Mouse (Mus musculus) liver, adult 2 months (tissue): ENCODE data around the gene Cfap74. TPM values are rescaled to one million over a fixed set of nuclear protein-coding genes. Genes with fewer than 3 reads are reported as not detected.

Source experiments
- DNase-seq: peaks from one replicate; pipeline ENCODE4 v3.0.0-alpha.2; 2011; ENCODE audit warnings: low read depth, low spot score; ENCODE audit errors: extremely low read depth
- H3K27ac ChIP-seq: fragments of 200-500 bp; replicated peaks from 2 replicates; pipeline ENCODE4 v1.5.1; 2012; ENCODE audit warnings: low read depth, mild to moderate bottlenecking, control low read depth, inconsistent platforms, low read length; ENCODE audit not compliant: insufficient read depth
- H3K27me3 ChIP-seq: fragments of 200-500 bp; 2 replicates; pipeline ENCODE4 v1.6.1; 2012; ENCODE audit warnings: mild to moderate bottlenecking, moderate library complexity, low read length, inconsistent platforms; ENCODE audit not compliant: control insufficient read depth, insufficient read depth
- H3K36me3 ChIP-seq: fragments of 200-500 bp; 2 replicates; pipeline ENCODE4 v1.6.1; 2012; ENCODE audit warnings: low read length, inconsistent platforms; ENCODE audit not compliant: control insufficient read depth, insufficient read depth
- H3K4me1 ChIP-seq: fragments of 200-500 bp; 2 replicates; pipeline ENCODE4 v1.6.1; 2011; ENCODE audit warnings: low read length; ENCODE audit not compliant: control insufficient read depth, insufficient read depth
- H3K4me3 ChIP-seq: fragments of 200-500 bp; 2 replicates; pipeline ENCODE4 v1.5.1; 2011; ENCODE audit warnings: low read depth, mild to moderate bottlenecking, control low read depth, low read length, moderate library complexity; ENCODE audit not compliant: insufficient read depth
- H3K79me2 ChIP-seq: fragments of 200-500 bp; 2 replicates; pipeline ENCODE4 v1.6.1; 2012; ENCODE audit warnings: inconsistent platforms, mild to moderate bottlenecking, low read length, moderate library complexity; ENCODE audit not compliant: control insufficient read depth, insufficient read depth
- H3K9ac ChIP-seq: fragments of 200-500 bp; 2 replicates; pipeline ENCODE4 v1.6.1; 2012; ENCODE audit warnings: low read depth, mild to moderate bottlenecking, control low read depth, inconsistent platforms, low read length
- CTCF ChIP-seq: fragments of 200-500 bp; IDR thresholded peaks from 2 replicates; pipeline ENCODE4 v1.5.1; 2011; ENCODE audit warnings: low read depth, low read length, control low read depth
- POLR2A ChIP-seq: fragments of 200-500 bp; IDR thresholded peaks from 2 replicates; pipeline ENCODE4 v1.6.1; 2011; ENCODE audit warnings: low read length, control low read depth; ENCODE audit not compliant: insufficient read depth; ENCODE audit errors: extremely low read depth
- WGBS: fragments of 180-500 bp; shearing (Covaris S2); methylation state at CpG from one replicate; pipeline ENCODE4 v1.1.7; 2018; 5-methylcytosine and 5-hydroxymethylcytosine counted together
- polyA plus RNA-seq: library from polyadenylated mRNA; depleted of rRNA; stranded (reverse); fragments of >200 nt; gene quantifications from 2 replicates; pipeline ENCODE4 v1.2.3, GENCODE M21; 2012
- total RNA-seq: library from RNA; depleted of rRNA; stranded (reverse); fragments of >200 nt; gene quantifications from 2 replicates; pipeline ENCODE4 v1.2.3, GENCODE M21; 2014

Gene Cfap74
- total and polyA plus RNA-seq, 2 experiments, result 0.06 to 0.09 TPM

GRCm38 (mm10) chr4:155494891-155495290, 85.9 kb downstream of the Cfap74 start:
- Histone ChIP-seq H3K4me3 (no peak overlapping the region), H3K27me3 (no peaks in the 10 kb centered on the region), H3K79me2 (peaks cover 41% of the 10 kb centered on the region), H3K4me1 (peaks cover 7% of the 10 kb centered on the region), H3K36me3 (no peaks in the 10 kb centered on the region), H3K27ac (no peak overlapping the region), H3K9ac (no peak overlapping the region)
- 62% methylated on average over 4 of the region's 4 CpGs for WGBS
- TF ChIP-seq CTCF, result no peak
- no peak for TF ChIP-seq POLR2A
- no peak for DNase-seq

GRCm38 (mm10) chr4:155497963-155498362, 89.0 kb downstream of the Cfap74 start:
- TF ChIP-seq POLR2A (no peak), CTCF (no peak)
- Histone ChIP-seq H3K9ac (no peak overlapping the region), H3K27me3 (no peaks in the 10 kb centered on the region), H3K4me1 (peaks cover 5% of the 10 kb centered on the region; the same call in 1 of the 2 replicates), H3K27ac (no peak overlapping the region), H3K79me2 (peaks cover 44% of the 10 kb centered on the region), H3K36me3 (no peaks in the 10 kb centered on the region), H3K4me3 (no peak overlapping the region)
- no peak for DNase-seq
- WGBS, result 64% methylated on average over 3 of the region's 3 CpGs

DNA sequence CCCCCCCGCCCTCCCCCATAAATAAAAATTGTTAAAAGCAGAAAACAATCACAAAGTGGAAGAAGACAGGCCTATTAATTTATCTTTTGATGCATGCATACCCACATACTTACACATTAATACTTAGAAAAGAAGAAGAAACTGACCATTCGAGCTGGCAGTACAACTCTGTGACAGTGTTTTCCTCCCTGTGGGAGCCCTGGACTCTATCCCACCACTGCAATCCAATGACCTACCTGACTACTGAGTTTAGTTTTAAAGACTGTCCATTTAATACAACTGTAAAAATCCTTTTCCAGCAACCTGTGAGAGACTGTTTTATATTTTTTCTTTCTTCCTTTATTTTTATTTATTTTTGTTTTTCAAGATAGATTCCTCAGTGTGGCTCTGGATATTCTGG, 92.1 kb downstream of the Cfap74 start:
- Histone ChIP-seq H3K79me2 (peaks cover 59% of the 10 kb centered on the region), H3K9ac (no peak overlapping the region), H3K27me3 (no peaks in the 10 kb centered on the region), H3K4me1 (peaks cover 10% of the 10 kb centered on the region), H3K27ac (no peak overlapping the region), H3K36me3 (no peaks in the 10 kb centered on the region), H3K4me3 (no peak overlapping the region)
- no peak for DNase-seq
- no peak for TF ChIP-seq CTCF
- TF ChIP-seq POLR2A, result no peak
- WGBS, result 66% methylated on average over 2 of the region's 2 CpGs

GRCm38 (mm10) chr4:155505067-155505466, 96.1 kb downstream of the Cfap74 start:
- H3K79me2 ChIP-seq, result peaks cover 61% of the 10 kb centered on the region
- H3K27ac ChIP-seq, result no peak overlapping the region
- H3K4me3 ChIP-seq, result no peak overlapping the region
- WGBS, result 68% methylated on average over 8 of the region's 8 CpGs
- H3K4me1 ChIP-seq, result peaks cover 10% of the 10 kb centered on the region
- no peaks in the 10 kb centered on the region for H3K27me3 ChIP-seq
- H3K36me3 ChIP-seq, result no peaks in the 10 kb centered on the region
- H3K9ac ChIP-seq, result no peak overlapping the region
- no peak for TF ChIP-seq CTCF
- TF ChIP-seq POLR2A, result no peak
- DNase-seq, result no peak

- Histone ChIP-seq H3K36me3 (no peaks in the 10 kb centered on the region), H3K79me2 (peaks cover 59% of the 10 kb centered on the region), H3K4me1 (peaks cover 13% of the 10 kb centered on the region), H3K27me3 (no peaks in the 10 kb centered on the region), H3K9ac (no peak overlapping the region), H3K4me3 (no peak overlapping the region), H3K27ac (no peak overlapping the region)
- no peak for DNase-seq
- WGBS, result 78% methylated on average over 5 of the region's 5 CpGs
- TF ChIP-seq POLR2A, result no peak
- no peak for TF ChIP-seq CTCF
Observed at GRCm38 (mm10) chr4:155505671-155506295, 96.8 kb downstream of the Cfap74 start.

DNA sequence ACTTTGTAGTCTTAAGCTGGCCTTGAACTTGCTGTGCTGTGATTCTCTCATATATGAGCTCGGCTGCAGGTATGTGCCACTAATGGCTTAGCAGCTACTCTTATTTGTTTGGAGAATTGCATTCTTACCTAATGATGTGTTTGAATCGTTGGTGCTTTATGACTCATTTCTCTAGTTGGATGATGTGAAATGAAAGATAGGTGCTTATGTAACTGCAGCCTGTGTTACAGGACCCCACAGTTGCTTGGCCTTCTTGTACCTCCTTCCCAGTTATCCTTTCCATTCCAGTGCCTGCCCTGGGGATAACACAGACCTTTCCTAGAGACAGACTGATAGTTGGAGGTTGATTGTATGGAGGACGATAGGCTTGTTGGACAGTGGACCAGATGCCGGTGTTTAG, 99.6 kb downstream of the Cfap74 start:
- peaks cover 12% of the 10 kb centered on the region for H3K4me1 ChIP-seq
- no peaks in the 10 kb centered on the region for H3K36me3 ChIP-seq
- no peak overlapping the region for H3K27ac ChIP-seq
- H3K4me3 ChIP-seq, result no peak overlapping the region
- peaks cover 58% of the 10 kb centered on the region for H3K79me2 ChIP-seq
- no peak for TF ChIP-seq POLR2A
- TF ChIP-seq CTCF, result no peak
- H3K9ac ChIP-seq, result no peak overlapping the region
- 81% methylated on average over 4 of the region's 4 CpGs for WGBS
- H3K27me3 ChIP-seq, result no peaks in the 10 kb centered on the region
- DNase-seq, result no peak
